Mouse (Mus musculus) kidney, postnatal 0 days (tissue): ENCODE data around the gene Myb. TPM values are rescaled to one million over a fixed set of nuclear protein-coding genes. Genes with fewer than 3 reads are reported as not detected.

Experiments
- ATAC-seq: fragments of 200-750 bp; cut with Nextera tagmentation; replicated peaks from 2 replicates; pipeline ENCODE4 v1.8.0; 2017; ENCODE audit warnings: low read depth, moderate number of reproducible peaks, moderate TSS enrichment, moderate library complexity; ENCODE audit not compliant: low FRiP score
- DNase-seq: peaks from one replicate; pipeline ENCODE4 v3.0.0-alpha.2; 2016; ENCODE audit warnings: low spot score
- H3K27ac ChIP-seq: fragments of 300-500 bp; sonication (generic); 2 replicates; pipeline ENCODE4 v1.5.1; 2014; ENCODE audit warnings: mild to moderate bottlenecking
- H3K27me3 ChIP-seq: fragments of 300-500 bp; sonication (generic); 2 replicates; pipeline ENCODE4 v1.6.1; 2014; ENCODE audit warnings: low read length, mixed read lengths; ENCODE audit not compliant: insufficient read depth
- H3K36me3 ChIP-seq: fragments of 300-500 bp; sonication (generic); 2 replicates; pipeline ENCODE4 v1.6.1; 2014; ENCODE audit warnings: low read length, mixed read lengths; ENCODE audit not compliant: insufficient read depth
- H3K4me1 ChIP-seq: fragments of 300-500 bp; sonication (generic); replicated peaks from 2 replicates; pipeline ENCODE4 v1.6.1; 2014; ENCODE audit warnings: antibody characterized with exemption, low read length, mixed read lengths; ENCODE audit not compliant: insufficient read depth
- H3K4me2 ChIP-seq: fragments of 300-500 bp; sonication (generic); 2 replicates; pipeline ENCODE4 v1.6.1; 2014; ENCODE audit warnings: mild to moderate bottlenecking, low read length, moderate library complexity, mixed read lengths
- H3K4me3 ChIP-seq: fragments of 300-500 bp; sonication (generic); replicated peaks from 2 replicates; pipeline ENCODE4 v1.5.1; 2014; ENCODE audit warnings: low read depth, low read length
- H3K9ac ChIP-seq: fragments of 300-500 bp; sonication (generic); 2 replicates; pipeline ENCODE4 v1.6.1; 2014; ENCODE audit warnings: low read depth, low read length
- H3K9me3 ChIP-seq: fragments of 300-500 bp; sonication (generic); replicated peaks from 2 replicates; pipeline ENCODE4 v1.6.1; 2016; ENCODE audit warnings: low read length, inconsistent platforms, mixed read lengths
- CTCF ChIP-seq: IDR thresholded peaks from 2 replicates; pipeline ENCODE4 v1.5.1; 2016; ENCODE audit warnings: antibody characterized with exemption, low read depth, mild to moderate bottlenecking, moderate library complexity
- WGBS: fragments of 180-500 bp; shearing (Covaris S2); extraction: QIAGEN DNeasy Blood & Tissue Kit; methylation state at CpG from one replicate; pipeline ENCODE4 v1.1.7; 2014; 5-methylcytosine and 5-hydroxymethylcytosine counted together
- polyA plus RNA-seq: library from polyadenylated mRNA; unstranded; fragments of >200 nt; fragmentation: Nextera tagmentation; extraction: Ambion mirVana; gene quantifications from 2 replicates; pipeline ENCODE4 v1.2.1, GENCODE M21; 2015

Myb gene
- polyA plus RNA-seq, 1 experiment from 2014 or later: 2.2 TPM

GRCm38 (mm10) chr10:21192436-21192835 lies 31.7 kb upstream of the Myb start:
- DNase-seq (no peak), ATAC-seq (no peak)
- no peak overlapping the region for H3K4me2 ChIP-seq
- WGBS: 75% methylated on average over 10 of the region's 10 CpGs
- H3K4me3 ChIP-seq: no peak overlapping the region
- no peak for TF ChIP-seq CTCF
- no peaks in the 10 kb centered on the region for H3K27me3 ChIP-seq
- H3K27ac ChIP-seq: no peak overlapping the region
- no peaks in the 10 kb centered on the region for H3K9me3 ChIP-seq
- H3K36me3 ChIP-seq: no peaks in the 10 kb centered on the region
- H3K4me1 ChIP-seq: no peaks in the 10 kb centered on the region
- H3K9ac ChIP-seq: no peak overlapping the region

- DNase-seq: no peak
- H3K27me3 ChIP-seq: no peaks in the 10 kb centered on the region
- no peak overlapping the region for H3K27ac ChIP-seq
- WGBS: 77% methylated on average over 9 of the region's 9 CpGs
- H3K4me3 ChIP-seq: no peak overlapping the region
- TF ChIP-seq CTCF: no peak
- no peak for ATAC-seq
- H3K4me2 ChIP-seq: no peak overlapping the region
- H3K9ac ChIP-seq: no peak overlapping the region
- H3K9me3 ChIP-seq: no peaks in the 10 kb centered on the region
- H3K4me1 ChIP-seq: no peaks in the 10 kb centered on the region
- H3K36me3 ChIP-seq: no peaks in the 10 kb centered on the region
Observed at GRCm38 (mm10) chr10:21189756-21190397, 29.1 kb upstream of the Myb start.

DNA sequence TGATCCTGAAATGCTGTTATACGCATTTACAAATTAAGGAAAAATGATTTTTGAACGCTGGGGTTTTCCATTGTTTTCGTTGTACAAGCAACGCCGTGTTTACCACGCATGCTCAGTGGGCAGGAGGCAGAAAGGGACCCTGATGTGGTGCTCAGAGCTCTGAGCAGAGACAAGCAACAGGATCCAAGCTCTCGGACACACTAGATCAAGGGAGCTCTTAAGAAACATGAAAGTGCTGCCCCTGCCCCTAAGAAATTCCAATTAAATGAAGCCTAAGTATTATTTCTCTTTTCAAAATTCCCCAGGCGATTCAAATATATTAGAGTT lies 28.5 kb upstream of the Myb start:
- Histone ChIP-seq H3K9me3 (no peaks in the 10 kb centered on the region), H3K36me3 (no peaks in the 10 kb centered on the region)

DNA sequence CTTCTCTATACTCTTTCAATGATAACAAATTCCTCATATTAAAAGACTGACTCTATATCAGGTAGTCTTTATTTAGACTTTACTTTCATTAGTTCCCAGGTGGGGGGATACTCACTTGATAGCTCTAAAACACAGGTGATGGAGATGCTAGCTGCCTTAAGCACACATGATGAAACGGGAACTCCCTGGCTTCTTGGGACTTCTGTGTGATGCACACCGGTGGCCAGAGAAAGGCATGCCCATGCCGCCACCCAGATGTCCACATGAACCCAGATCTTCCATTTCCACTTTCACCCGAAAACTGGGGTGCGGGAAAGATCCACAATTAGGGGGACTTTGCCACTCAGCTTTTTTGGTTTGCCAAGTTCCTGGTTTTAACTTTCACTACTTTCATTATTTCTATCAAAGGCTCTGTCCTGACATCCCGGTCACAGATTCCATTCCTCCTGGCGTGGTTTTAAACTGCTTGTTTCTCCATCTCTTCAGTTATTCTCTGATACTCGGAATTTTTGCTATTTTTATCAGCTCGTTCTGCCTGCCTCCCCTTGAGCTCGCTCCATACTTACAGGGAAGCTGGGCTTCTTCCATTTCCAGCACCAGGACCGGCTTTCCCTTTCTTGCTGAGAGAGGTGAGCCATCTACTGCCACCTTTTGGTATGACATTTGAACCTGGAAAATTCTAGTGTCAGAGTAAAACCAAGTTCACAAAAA lies 27.9 kb upstream of the Myb start:
- WGBS: 21% methylated on average over 11 of the region's 11 CpGs
- no peak for ATAC-seq
- peak; percentile 89 for DNase-seq
- peak overlapping the region; percentile 55 for H3K4me2 ChIP-seq
- H3K9ac ChIP-seq: 0 out of 2 replicates have a peak overlapping the region, but pooled peaks have one; percentile 43
- no peaks in the 10 kb centered on the region for H3K27me3 ChIP-seq
- peak; percentile 87 for TF ChIP-seq CTCF
- no peaks in the 10 kb centered on the region for H3K4me1 ChIP-seq
- no peak overlapping the region for H3K27ac ChIP-seq
- peak overlapping the region; percentile 30 for H3K4me3 ChIP-seq
- no peaks in the 10 kb centered on the region for H3K9me3 ChIP-seq
- no peaks in the 10 kb centered on the region for H3K36me3 ChIP-seq

More for the DNA sequence above, 28.5 kb upstream of the Myb start:
- H3K9ac ChIP-seq: 0 out of 2 replicates have a peak overlapping the region, but pooled peaks have one; percentile 43
- ATAC-seq: no peak
- TF ChIP-seq CTCF: no peak
- no peak for DNase-seq
- H3K27me3 ChIP-seq: no peaks in the 10 kb centered on the region
- 23% methylated on average over 8 of the region's 8 CpGs for WGBS
- no peak overlapping the region for H3K27ac ChIP-seq
- H3K4me3 ChIP-seq: peak overlapping the region; percentile 30; the same call in 1 of the 2 replicates
- H3K4me1 ChIP-seq: no peaks in the 10 kb centered on the region
- peak overlapping the region; percentile 55 for H3K4me2 ChIP-seq

- Histone ChIP-seq H3K4me2 (no peak overlapping the region), H3K9ac (no peak overlapping the region), H3K36me3 (no peaks in the 10 kb centered on the region), H3K27me3 (no peaks in the 10 kb centered on the region), H3K9me3 (no peaks in the 10 kb centered on the region), H3K4me3 (no peak overlapping the region), H3K27ac (no peak overlapping the region), H3K4me1 (no peaks in the 10 kb centered on the region)
- DNase-seq (no peak), ATAC-seq (no peak)
- no peak for TF ChIP-seq CTCF
Observed at GRCm38 (mm10) chr10:21187847-21188246, 27.1 kb upstream of the Myb start.

GRCm38 (mm10) chr10:21186733-21187132 lies 25.9 kb upstream of the Myb start:
- no peak for TF ChIP-seq CTCF
- Histone ChIP-seq H3K27me3 (no peaks in the 10 kb centered on the region), H3K4me1 (no peaks in the 10 kb centered on the region), H3K36me3 (no peaks in the 10 kb centered on the region), H3K9me3 (no peaks in the 10 kb centered on the region), H3K27ac (no peak overlapping the region), H3K9ac (no peak overlapping the region), H3K4me3 (no peak overlapping the region), H3K4me2 (no peak overlapping the region)
- WGBS: 90% methylated on average over 5 of the region's 5 CpGs
- DNase-seq (no peak), ATAC-seq (no peak)
